Mouse (Mus musculus) forebrain, embryonic 11.5 days (tissue): ENCODE measurements at regions not wholly inside any gene's neighbourhood (a gene's known extent, or its start where the extent isn't known, plus 50 kb on each side); places are given as distances from the start of the nearest gene placed in this dataset.
A peak's percentile ranks its signal among the peaks of the same experiment; 100 is the strongest.

Source experiments
- ATAC-seq: fragments of 200-750 bp; cut with Nextera tagmentation; replicated peaks from 2 replicates; pipeline ENCODE4 v1.8.0; 2017; ENCODE audit warnings: moderate TSS enrichment; ENCODE audit not compliant: low FRiP score
- DNase-seq: peaks from one replicate; pipeline ENCODE4 v3.0.0-alpha.2; 2017; ENCODE audit warnings: low spot score
- H3K27ac ChIP-seq: fragments of 300-500 bp; sonication (generic); 2 replicates; pipeline ENCODE4 v1.5.1; 2014; ENCODE audit warnings: low read depth, low read length
- H3K27me3 ChIP-seq: fragments of 300-500 bp; sonication (generic); 2 replicates; pipeline ENCODE4 v1.6.1; 2014; ENCODE audit warnings: mild to moderate bottlenecking, low read length, mixed read lengths; ENCODE audit not compliant: control insufficient read depth, insufficient read depth
- H3K36me3 ChIP-seq: fragments of 300-500 bp; sonication (generic); 2 replicates; pipeline ENCODE4 v1.6.1; 2014; ENCODE audit warnings: mild to moderate bottlenecking, low read length, moderate library complexity, mixed read lengths; ENCODE audit not compliant: control insufficient read depth, insufficient read depth
- H3K4me1 ChIP-seq: fragments of 300-500 bp; sonication (generic); replicated peaks from 2 replicates; pipeline ENCODE4 v1.6.1; 2014; ENCODE audit warnings: low read length, mixed read lengths; ENCODE audit not compliant: control insufficient read depth, insufficient read depth
- H3K4me2 ChIP-seq: fragments of 300-500 bp; sonication (generic); 2 replicates; pipeline ENCODE4 v1.6.1; 2014; ENCODE audit warnings: low read depth, mild to moderate bottlenecking, low read length, moderate library complexity, mixed read lengths; ENCODE audit not compliant: severe bottlenecking
- H3K4me3 ChIP-seq: fragments of 300-500 bp; sonication (generic); 2 replicates; pipeline ENCODE4 v1.5.1; 2014; ENCODE audit warnings: low read depth, low read length
- H3K9ac ChIP-seq: fragments of 300-500 bp; sonication (generic); 2 replicates; pipeline ENCODE4 v1.6.1; 2014; ENCODE audit warnings: low read length
- H3K9me3 ChIP-seq: fragments of 300-500 bp; sonication (generic); 2 replicates; pipeline ENCODE4 v1.6.1; 2016; ENCODE audit warnings: low read length, mixed read lengths; ENCODE audit not compliant: control insufficient read depth
- WGBS: fragments of 180-500 bp; shearing (Covaris S2); extraction: QIAGEN DNeasy Blood & Tissue Kit; methylation state at CpG from one replicate; pipeline ENCODE4 v1.1.7; 2014; 5-methylcytosine and 5-hydroxymethylcytosine counted together

GRCm38 (mm10) chrX:108608446-108608845 lies 56.2 kb downstream of the Gm379 start:
- Histone ChIP-seq H3K9me3 (no peaks in the 10 kb centered on the region), H3K27me3 (no peaks in the 10 kb centered on the region), H3K4me1 (no peaks in the 10 kb centered on the region), H3K27ac (no peak overlapping the region), H3K4me3 (no peak overlapping the region), H3K4me2 (no peak overlapping the region), H3K9ac (no peak overlapping the region), H3K36me3 (no peaks in the 10 kb centered on the region)
- no peak for DNase-seq
- ATAC-seq, result no peak

GRCm38 (mm10) chrX:108599906-108600468 lies 64.7 kb downstream of the Gm379 start:
- H3K27me3 ChIP-seq, result no peaks in the 10 kb centered on the region
- H3K4me1 ChIP-seq, result no peaks in the 10 kb centered on the region
- no peak overlapping the region for H3K4me3 ChIP-seq
- DNase-seq (no peak), ATAC-seq (no peak)
- 100% methylated on average over 1 of the region's 1 CpGs for WGBS
- H3K27ac ChIP-seq, result no peak overlapping the region
- no peak overlapping the region for H3K9ac ChIP-seq
- no peaks in the 10 kb centered on the region for H3K36me3 ChIP-seq
- H3K4me2 ChIP-seq, result no peak overlapping the region
- H3K9me3 ChIP-seq, result no peaks in the 10 kb centered on the region

GRCm38 (mm10) chrX:108561977-108562376 lies 102.7 kb downstream of the Gm379 start:
- H3K36me3 ChIP-seq, result no peaks in the 10 kb centered on the region
- 88% methylated on average over 3 of the region's 3 CpGs for WGBS
- no peak for DNase-seq
- no peak overlapping the region for H3K27ac ChIP-seq
- no peak overlapping the region for H3K4me2 ChIP-seq
- no peak for ATAC-seq
- no peaks in the 10 kb centered on the region for H3K4me1 ChIP-seq
- no peaks in the 10 kb centered on the region for H3K9me3 ChIP-seq
- no peak overlapping the region for H3K4me3 ChIP-seq
- no peak overlapping the region for H3K9ac ChIP-seq
- H3K27me3 ChIP-seq, result no peaks in the 10 kb centered on the region

GRCm38 (mm10) chrX:108543149-108543548 lies 121.5 kb downstream of the Gm379 start:
- ATAC-seq, result no peak
- Histone ChIP-seq H3K9ac (no peak overlapping the region), H3K4me3 (no peak overlapping the region), H3K27ac (no peak overlapping the region), H3K36me3 (no peaks in the 10 kb centered on the region), H3K9me3 (no peaks in the 10 kb centered on the region), H3K4me1 (no peaks in the 10 kb centered on the region), H3K27me3 (no peaks in the 10 kb centered on the region), H3K4me2 (no peak overlapping the region)
- 83% methylated on average over 2 of the region's 2 CpGs for WGBS
- DNase-seq, result no peak

GRCm38 (mm10) chrX:108541410-108541809 lies 123.3 kb downstream of the Gm379 start:
- 83% methylated on average over 2 of the region's 2 CpGs for WGBS
- DNase-seq, result no peak

GRCm38 (mm10) chrX:108536995-108537394 lies 127.7 kb downstream of the Gm379 start:
- DNase-seq (peak; percentile 47), ATAC-seq (no peak)
- H3K36me3 ChIP-seq, result no peaks in the 10 kb centered on the region

More at GRCm38 (mm10) chrX:108541410-108541809, 123.3 kb downstream of the Gm379 start:
- no peaks in the 10 kb centered on the region for H3K4me1 ChIP-seq
- no peak overlapping the region for H3K9ac ChIP-seq
- H3K27ac ChIP-seq, result no peak overlapping the region
- no peaks in the 10 kb centered on the region for H3K27me3 ChIP-seq
- H3K36me3 ChIP-seq, result no peaks in the 10 kb centered on the region
- H3K4me3 ChIP-seq, result no peak overlapping the region
- no peaks in the 10 kb centered on the region for H3K9me3 ChIP-seq
- ATAC-seq, result no peak
- H3K4me2 ChIP-seq, result no peak overlapping the region

More at GRCm38 (mm10) chrX:108536995-108537394, 127.7 kb downstream of the Gm379 start:
- WGBS, result 7% methylated on average over 3 of the region's 3 CpGs
- H3K4me1 ChIP-seq, result no peaks in the 10 kb centered on the region
- no peak overlapping the region for H3K4me3 ChIP-seq
- no peak overlapping the region for H3K27ac ChIP-seq
- no peak overlapping the region for H3K4me2 ChIP-seq
- no peaks in the 10 kb centered on the region for H3K9me3 ChIP-seq
- no peaks in the 10 kb centered on the region for H3K27me3 ChIP-seq
- no peak overlapping the region for H3K9ac ChIP-seq
